Mouse (Mus musculus) lung, adult 2 months (tissue): ENCODE results near the gene Reps1.

Source experiments
- CTCF ChIP-seq: fragments of 200-500 bp; IDR thresholded peaks from 2 replicates; pipeline ENCODE4 v1.5.1; 2011; ENCODE audit warnings: mild to moderate bottlenecking, low read length, control low read depth; ENCODE audit not compliant: insufficient read depth
- POLR2A ChIP-seq: fragments of 200-500 bp; IDR thresholded peaks from 2 replicates; pipeline ENCODE4 v1.6.1; 2011; ENCODE audit warnings: low read depth, mild to moderate bottlenecking, control low read depth, low read length, borderline replicate concordance; ENCODE audit errors: extremely low read depth

DNA sequence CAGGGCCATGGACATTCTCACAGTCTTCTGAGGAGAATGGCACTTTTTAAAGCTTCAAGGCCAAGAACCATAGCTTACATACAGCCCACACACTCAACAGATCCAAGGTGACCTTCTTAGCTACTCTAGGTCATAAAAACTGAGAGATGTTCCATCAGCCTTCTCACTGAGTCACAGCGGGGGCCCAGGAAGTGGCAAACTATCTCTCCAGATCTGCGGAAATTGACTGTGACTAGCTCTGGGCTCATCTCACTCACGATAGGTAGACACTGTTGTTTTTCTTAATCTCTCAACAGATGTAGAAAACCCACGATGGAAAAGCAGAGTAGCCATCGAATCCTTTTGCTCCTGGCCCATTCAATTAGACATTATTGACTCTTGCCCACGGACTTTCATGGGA is 86.6 kb downstream of the Reps1 start:
- no peak for TF ChIP-seq POLR2A
- no peak for TF ChIP-seq CTCF
